Mouse (Mus musculus) lung, postnatal 36 days (tissue): ENCODE results near the gene Dgkb.

Experiments
- DNase-seq: peaks from one replicate; pipeline ENCODE4 v3.0.0; 2022; ENCODE audit warnings: mixed read lengths

The Dgkb gene

DNA sequence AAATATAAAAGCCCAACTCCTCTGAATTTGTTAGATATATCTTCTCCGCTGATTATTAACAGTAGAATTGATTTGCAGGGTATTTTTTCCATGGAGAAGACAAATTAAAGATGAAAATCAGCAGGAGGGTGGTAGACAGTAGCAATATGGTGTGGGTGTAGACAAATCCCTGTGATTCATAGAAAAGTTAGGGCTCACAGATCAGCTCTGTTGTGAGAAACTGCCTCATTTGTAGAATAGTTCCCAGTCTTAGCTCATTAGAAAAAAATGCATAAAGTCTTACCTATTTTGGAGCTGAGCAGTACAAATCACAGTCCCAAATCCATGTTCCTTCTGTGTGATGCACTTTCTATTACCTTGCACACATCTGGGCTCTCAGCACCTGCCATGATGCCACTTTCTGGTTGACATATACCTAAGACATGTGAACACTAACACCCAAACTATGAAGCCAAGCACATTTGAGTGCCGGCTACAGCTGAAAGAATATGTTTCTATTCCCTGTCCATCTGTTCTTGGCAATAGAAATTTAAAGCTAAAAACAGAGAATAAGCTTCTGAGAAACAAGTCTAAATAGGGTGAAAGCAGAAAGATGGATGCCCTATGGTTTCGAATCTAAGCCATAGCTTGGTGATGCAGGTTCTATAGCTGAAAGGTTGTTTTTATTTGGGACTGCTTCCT is 782.8 kb downstream of the Dgkb start:
- DNase-seq = no peak

DNA sequence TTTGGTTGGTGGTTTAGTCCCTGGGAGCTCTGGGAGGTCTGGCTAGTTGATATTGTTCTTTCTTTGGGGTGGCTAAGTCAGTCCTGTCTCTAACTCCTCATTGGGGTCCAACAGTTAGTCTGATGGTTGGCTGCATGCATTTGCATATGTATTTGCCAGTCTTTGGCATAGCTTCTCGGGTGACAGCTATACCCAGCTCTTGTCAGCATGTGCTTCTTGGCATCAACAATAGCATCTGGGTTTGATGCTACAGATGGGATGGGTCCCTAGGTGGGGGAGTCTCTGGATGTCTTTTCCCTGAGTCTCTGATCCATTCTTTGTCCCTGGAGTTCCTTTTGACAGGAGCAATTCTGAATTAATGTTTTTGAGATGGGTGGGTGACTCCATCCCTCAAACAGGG is 790.6 kb downstream of the Dgkb start:
- no peak for DNase-seq

DNA sequence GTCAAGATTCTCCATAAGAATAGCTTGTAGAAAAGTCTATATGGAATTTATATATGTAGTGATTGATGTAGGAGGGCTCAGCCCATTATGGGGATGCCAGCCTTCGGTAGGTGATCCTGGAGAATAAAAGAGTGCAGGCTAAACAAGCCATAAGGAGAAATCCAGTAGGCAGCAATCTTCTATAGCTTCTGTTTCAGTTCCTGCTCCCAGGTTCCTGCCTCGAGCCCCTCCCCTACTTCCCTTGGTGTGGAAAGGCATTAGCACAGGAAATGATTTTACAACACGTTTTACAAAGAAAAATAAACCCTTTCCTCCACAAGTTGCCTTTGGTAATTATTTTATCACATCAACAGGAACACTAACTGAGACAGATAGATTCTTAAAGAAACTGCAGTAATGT is 850.7 kb downstream of the Dgkb start:
- DNase-seq = no peak
